Mouse (Mus musculus): ENCODE results near the gene 1700029P11Rik.

- TF ChIP-seq CTCF (IDR thresholded peaks at IDR 0.05) (no peak), EP300 (IDR thresholded peaks at IDR 0.05) (no peak)
These were observed 30.7 kb upstream of the 1700029P11Rik start for GRCm38 (mm10) chr15:81949476-81950131.

Data from lung, postnatal 0 days (tissue).